Mouse (Mus musculus): ENCODE measurements around the gene Sufu.

The Sufu gene

GRCm38 (mm10) chr19:46517529-46518351 lies 121.0 kb downstream of the Sufu start:
- DNase-seq = peak in 1 of 2 experiments; percentile 39

DNA sequence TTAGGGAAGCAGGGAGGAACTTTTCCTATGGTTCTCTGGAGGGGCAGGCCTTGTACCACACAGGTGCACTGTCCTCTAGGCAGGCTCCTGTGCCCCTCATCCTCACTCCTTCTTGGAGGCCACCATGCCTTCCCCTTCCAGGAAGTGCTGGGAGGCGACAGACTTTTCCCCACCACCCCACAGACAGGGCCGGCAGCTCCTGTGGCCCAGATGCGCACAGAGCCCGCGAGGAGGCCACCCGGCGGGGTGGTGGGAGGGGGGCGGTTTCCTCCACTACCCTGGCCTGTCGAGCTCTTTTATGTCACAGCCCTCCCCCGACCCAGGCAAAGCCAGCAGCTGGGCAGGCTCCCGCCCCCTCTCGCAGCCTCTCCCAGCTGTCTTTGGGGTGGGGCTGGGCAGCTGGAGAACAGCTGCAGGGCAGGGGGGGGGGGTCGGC lies 121.7 kb downstream of the Sufu start:
- DNase-seq = peak in 1 of 2 experiments; percentile 30

DNA sequence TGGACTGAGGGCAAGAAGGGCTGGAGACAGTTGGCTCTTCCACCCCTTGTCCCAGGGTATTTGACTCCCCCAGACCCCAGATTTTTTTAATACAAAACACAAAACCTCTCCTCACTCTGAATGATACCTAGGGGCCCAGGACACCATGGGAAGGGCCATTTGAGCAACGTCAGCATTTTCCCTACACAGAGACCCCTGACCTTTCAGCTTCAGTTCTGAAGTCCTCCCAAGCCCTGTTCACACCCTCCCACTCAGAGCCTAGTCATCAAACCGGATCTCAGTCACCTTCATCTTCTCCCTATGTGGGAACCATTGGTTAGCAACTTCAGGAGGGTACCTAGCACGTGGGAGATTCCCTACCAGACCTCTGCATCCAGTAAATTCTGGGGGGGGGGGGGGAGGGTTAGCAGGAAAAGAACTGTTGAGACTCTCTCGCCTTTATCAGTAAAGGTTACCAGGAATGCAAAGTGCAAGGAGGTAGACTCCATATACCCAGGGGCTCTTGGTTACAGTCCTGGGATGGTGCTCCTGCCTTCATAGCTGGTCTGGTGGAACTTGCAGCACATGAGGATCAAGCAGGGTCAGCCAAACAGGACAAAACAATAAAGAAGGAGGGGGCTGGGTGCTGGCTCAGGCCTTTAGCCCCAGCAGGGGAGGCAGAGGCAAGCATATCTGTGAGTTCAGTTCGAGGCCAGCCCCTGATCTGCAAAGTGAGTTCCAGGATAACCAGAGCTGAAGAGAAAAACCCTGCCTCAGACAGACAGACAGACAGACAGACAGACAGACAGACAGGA lies 122.3 kb downstream of the Sufu start:
- DNase-seq = no peak

GRCm38 (mm10) chr19:46521698-46522097 lies 125.0 kb downstream of the Sufu start:
- no peak for DNase-seq

- no peak for DNase-seq
These were observed 125.8 kb downstream of the Sufu start for GRCm38 (mm10) chr19:46522433-46523044.

DNA sequence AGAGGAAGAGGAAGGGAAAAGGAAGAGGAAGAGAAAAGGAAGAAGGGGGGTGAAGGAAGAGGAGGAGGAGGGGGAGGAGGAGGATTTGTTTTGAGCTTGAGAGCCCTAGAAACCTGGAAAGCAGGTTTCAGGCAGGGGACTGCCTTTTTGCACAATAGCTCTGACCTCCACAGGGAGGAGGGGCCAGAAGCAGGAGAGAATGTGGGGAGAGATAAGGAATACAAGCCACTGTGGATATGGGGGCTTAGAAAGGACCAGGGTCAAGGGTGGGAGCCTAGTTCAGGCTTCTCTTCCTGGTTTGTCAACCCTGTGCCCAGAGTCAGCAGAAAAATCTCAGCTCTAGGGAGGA lies 126.4 kb downstream of the Sufu start:
- no peak for DNase-seq

- DNase-seq = peak; percentile 55 to 62
These were observed 126.9 kb downstream of the Sufu start for GRCm38 (mm10) chr19:46523480-46524151.

GRCm38 (mm10) chr19:46524152-46524544 lies 127.5 kb downstream of the Sufu start:
- no peak for DNase-seq

- DNase-seq = peak in 1 of 2 experiments; percentile 44
These were observed 128.1 kb downstream of the Sufu start for GRCm38 (mm10) chr19:46524601-46525321.

DNA sequence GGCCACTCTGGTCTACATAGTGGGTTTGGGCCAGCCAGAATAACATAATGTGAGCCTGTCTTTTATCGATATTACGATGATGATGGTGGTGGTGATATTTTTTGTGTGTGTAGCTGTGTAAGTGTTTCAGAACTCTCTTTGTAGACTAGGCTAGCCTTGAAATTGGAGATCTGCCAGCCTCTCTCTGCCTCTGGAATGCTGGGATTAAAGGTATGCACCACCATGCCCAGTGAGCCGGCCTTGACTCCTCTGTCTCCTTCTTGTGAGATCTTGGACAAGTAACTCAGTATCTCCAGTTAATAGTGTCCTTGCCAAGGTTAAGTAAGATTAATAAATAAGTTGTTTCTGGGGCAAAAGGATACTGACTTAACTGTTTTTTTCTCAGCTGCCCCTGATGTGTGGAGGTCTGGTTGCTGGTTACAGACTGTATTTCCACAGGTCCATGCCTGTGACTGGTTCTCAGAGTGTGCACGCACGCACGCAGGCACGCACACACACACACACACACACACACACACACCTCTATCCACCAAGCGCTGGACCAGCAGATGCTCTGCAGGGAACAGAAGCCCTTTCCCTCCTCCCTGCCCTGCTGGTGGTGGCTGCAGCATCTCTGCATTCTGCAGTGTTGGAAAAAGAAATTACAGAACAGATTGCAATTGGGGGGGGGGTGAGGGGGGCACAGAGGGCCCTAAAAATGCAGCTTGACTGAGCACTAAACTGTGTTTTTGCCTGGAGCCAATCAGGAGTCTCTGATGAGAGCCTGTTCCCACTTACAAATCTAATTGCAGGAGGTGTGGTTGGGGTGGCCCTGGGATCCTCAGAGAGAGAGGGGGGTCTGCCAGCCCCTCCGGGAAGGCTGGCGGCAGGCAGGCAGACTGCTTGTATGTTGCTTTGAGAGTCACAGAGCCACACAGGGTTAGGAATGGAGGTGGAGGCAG lies 129.3 kb downstream of the Sufu start:
- DNase-seq = peak in 1 of 2 experiments; percentile 38

- peak; percentile 21 to 25 for DNase-seq
These were observed 131.2 kb downstream of the Sufu start for GRCm38 (mm10) chr19:46527632-46528528.

GRCm38 (mm10) chr19:46528529-46529213 lies 132.0 kb downstream of the Sufu start:
- DNase-seq = peak; percentile 68 to 74

GRCm38 (mm10) chr19:46529601-46530448 lies 133.1 kb downstream of the Sufu start:
- DNase-seq = peak; percentile 20 to 21

- DNase-seq = peak in 1 of 2 experiments; percentile 19
These were observed 133.8 kb downstream of the Sufu start for GRCm38 (mm10) chr19:46530449-46530990.

- DNase-seq = peak; percentile 33 to 54
These were observed 134.7 kb downstream of the Sufu start for GRCm38 (mm10) chr19:46531071-46532030.

DNA sequence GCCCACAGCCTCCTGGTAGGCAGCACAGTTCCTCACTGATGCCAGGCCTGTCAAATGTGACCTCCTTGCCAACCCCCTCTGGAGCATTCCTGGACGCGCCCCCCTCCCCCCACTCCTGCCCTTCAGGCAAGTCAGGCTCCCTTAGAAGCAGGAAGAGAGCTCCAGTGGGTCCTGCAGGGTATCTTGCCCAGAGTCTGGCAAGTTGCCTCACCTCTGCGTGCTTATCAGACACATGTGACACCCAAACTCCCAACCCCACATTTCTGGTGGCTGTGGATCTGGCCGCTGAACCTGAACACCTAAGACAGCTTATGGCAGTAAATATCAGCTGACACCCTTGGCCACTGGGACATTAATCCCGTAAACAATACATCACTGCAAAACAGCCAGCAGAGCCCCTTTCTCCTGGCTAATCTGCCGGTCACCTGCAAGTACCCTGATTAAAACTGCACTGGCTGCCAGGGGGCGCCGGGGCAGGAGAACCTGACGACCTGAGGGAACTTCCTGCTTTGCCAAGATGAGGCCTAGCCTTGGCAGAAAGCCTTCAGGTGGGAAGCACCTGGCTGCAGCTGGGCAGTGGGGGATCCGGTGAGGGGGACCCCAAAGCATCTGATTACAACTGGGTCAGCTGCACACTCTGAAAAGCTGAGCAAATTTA lies 135.5 kb downstream of the Sufu start:
- DNase-seq = peak; percentile 40 to 63

Measured in cerebellum, postnatal 25 days (tissue).